Mouse (Mus musculus) layer of hippocampus, postnatal 10 days (tissue): ENCODE measurements at regions not wholly inside any gene's neighbourhood (a gene's known extent, or its start where the extent isn't known, plus 50 kb on each side); places are given as distances from the start of the nearest gene placed in this dataset.

Experiments used
- DNase-seq, 2 experiments: peaks; one replicate each; pipeline ENCODE4 v3.0.0; 2021; ENCODE audit warnings: low spot score in 2 of 2

- no peak for DNase-seq
These were observed 457.6 kb downstream of the Pros1 start for GRCm38 (mm10) chr16:63311676-63312075.

- no peak for DNase-seq
These were observed 459.4 kb downstream of the Pros1 start for GRCm38 (mm10) chr16:63313544-63313943.

GRCm38 (mm10) chr16:63319602-63320001, 465.5 kb downstream of the Pros1 start:
- no peak for DNase-seq

- no peak for DNase-seq
These were observed 497.5 kb downstream of the Pros1 start for GRCm38 (mm10) chr16:63351511-63352125.

- DNase-seq, result no peak
These were observed 494.1 kb downstream of the Epha3 start for GRCm38 (mm10) chr16:63369868-63370267.

GRCm38 (mm10) chr16:63371275-63371674, 492.7 kb downstream of the Epha3 start:
- DNase-seq, result no peak

- DNase-seq, result no peak
These were observed 459.0 kb downstream of the Epha3 start for GRCm38 (mm10) chr16:63404976-63405375.

GRCm38 (mm10) chr16:63412656-63413055, 451.3 kb downstream of the Epha3 start:
- DNase-seq, result no peak

- DNase-seq, result no peak
These were observed 411.7 kb downstream of the Epha3 start for GRCm38 (mm10) chr16:63452301-63452700.

GRCm38 (mm10) chr16:63466615-63467014, 397.4 kb downstream of the Epha3 start:
- no peak for DNase-seq

GRCm38 (mm10) chr16:63468851-63469250, 395.1 kb downstream of the Epha3 start:
- DNase-seq, result no peak
